ENCODE assay signal across 24 mouse cellular contexts in the genomic region with DNA sequence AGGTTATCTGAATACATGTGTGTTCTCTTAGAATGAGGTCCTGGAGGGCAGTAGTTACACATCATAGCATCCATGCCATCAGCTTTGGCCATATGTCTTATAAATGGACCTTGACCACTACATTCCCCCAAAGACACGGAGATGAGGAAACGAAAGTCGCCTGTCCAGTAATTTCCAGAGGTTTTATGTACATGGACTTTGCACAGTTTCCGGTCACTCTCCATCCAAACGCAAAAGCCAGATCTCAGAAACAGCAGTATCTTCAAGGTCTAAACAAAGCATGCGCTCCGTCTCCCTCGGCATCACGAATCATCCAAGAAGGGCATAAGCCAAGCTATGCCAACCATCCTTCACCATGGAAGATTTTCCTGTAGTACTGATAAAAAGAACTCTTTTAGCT. TPM values are rescaled to one million over a fixed set of nuclear protein-coding genes. Genes with fewer than 3 reads are reported as not detected.
"Had no signal": no experiment of that assay in that cellular context is flagged by ENCODE, and none has a peak within 500 bp of the region (broad histone marks: within the 10 kb centered on the region; RNA-seq: fewer than 3 reads in every experiment).

No protein-coding gene starts in this region.

- ATAC-seq: forebrain, embryonic 16.5 days; hindbrain, embryonic 16.5 days; inflammation-experienced regulatory T-cells, adult 6 months; intestine, embryonic 16.5 days had no signal

- H3K9me3 ChIP-seq: heart, embryonic 10.5 days; heart, embryonic 12.5 days; hindbrain, embryonic 10.5 days; hindbrain, embryonic 12.5 days; limb, embryonic 10.5 days; limb, embryonic 12.5 days had no signal

- H3K9ac ChIP-seq: heart, embryonic 12.5 days; hindbrain, embryonic 12.5 days; hindbrain, embryonic 14.5 days; limb, embryonic 12.5 days had no signal

- H3K4me2 ChIP-seq: heart, embryonic 12.5 days; hindbrain, embryonic 12.5 days; hindbrain, embryonic 14.5 days; limb, embryonic 12.5 days had no signal

- H3K4me3 ChIP-seq: gastrocnemius, adult 2 months; heart, embryonic 10.5 days; heart, embryonic 12.5 days; hindbrain, embryonic 10.5 days; hindbrain, embryonic 12.5 days; layer of hippocampus, adult 2 months; left cerebral cortex, adult 2 months; limb, embryonic 10.5 days; limb, embryonic 12.5 days had no signal

- DNase-seq: gastrocnemius, adult 2 months; gastrocnemius, postnatal 10 days; gastrocnemius, postnatal 25 days; heart, adult 18-20 months; heart, postnatal 10 days; heart, postnatal 4 days; kidney, adult 18-20 months; kidney, adult 8-10 months; kidney, postnatal 10 days; kidney, postnatal 25 days; kidney, postnatal 4 days had no signal

- H3K27ac ChIP-seq: gastrocnemius, adult 2 months; heart, embryonic 10.5 days; hindbrain, embryonic 10.5 days; hindbrain, embryonic 12.5 days; hindbrain, embryonic 14.5 days; layer of hippocampus, adult 2 months; left cerebral cortex, adult 2 months; limb, embryonic 10.5 days; limb, embryonic 12.5 days had no signal

- H3K27me3 ChIP-seq: heart, embryonic 12.5 days; hindbrain, embryonic 12.5 days; limb, embryonic 12.5 days had no signal

- H3K36me3 ChIP-seq: heart, embryonic 10.5 days; heart, embryonic 12.5 days; hindbrain, embryonic 10.5 days; hindbrain, embryonic 12.5 days; limb, embryonic 10.5 days; limb, embryonic 12.5 days had no signal

RNA-seq across cellular contexts. Expression of gene Sowahb, which starts 36.6 kb away (rescaled TPM):
- polyA plus RNA-seq: forebrain, embryonic 16.5 days; hindbrain, embryonic 14.5 days; hindbrain, embryonic 16.5 days; inflammation-experienced regulatory T-cells, adult 6 months had no signal
